Mouse (Mus musculus): ENCODE results near the gene Rundc3a. TPM values are rescaled to one million over a fixed set of nuclear protein-coding genes. Genes with fewer than 3 reads are reported as not detected.

Rundc3a gene
- polyA plus RNA-seq, 2 experiments, result 1.0 to 3.2 TPM

- DNase-seq (ENCODE audit: low spot score) (peak; percentile 61), ATAC-seq (ENCODE audit: low FRiP score, low read depth) (peak; percentile 47)
- peaks cover 9% of the 10 kb centered on the region; the same call in 1 of the 2 replicates for H3K27me3 ChIP-seq (ENCODE audit: control insufficient read depth, insufficient read depth, low read length)
- no peak for TF ChIP-seq POLR2A (IDR thresholded peaks at IDR 0.05; ENCODE audit: borderline replicate concordance, extremely low read depth, insufficient read depth, insufficient read length)
- peaks cover 36% of the 10 kb centered on the region for H3K36me3 ChIP-seq (ENCODE audit: control insufficient read depth, insufficient read depth, low read length)
- peak overlapping the region; percentile 85 for H3K4me3 ChIP-seq (replicated peaks; ENCODE audit: low read length)
- peak overlapping the region; percentile 61 for H3K27ac ChIP-seq (replicated peaks; ENCODE audit: low read depth, low read length)
- H3K4me1 ChIP-seq (ENCODE audit: control insufficient read depth, insufficient read depth, low read length), result peaks cover 26% of the 10 kb centered on the region
- no peaks in the 10 kb centered on the region for H3K9me3 ChIP-seq (ENCODE audit: control insufficient read depth, low read length)
- H3K9ac ChIP-seq (ENCODE audit: low read depth, low read length, severe bottlenecking), result 0 out of 2 replicates have a peak overlapping the region, but pooled peaks have one; percentile 97
- WGBS, result 17% methylated on average over 8 of the region's 10 CpGs
- peak overlapping the region; percentile 61 for H3K4me2 ChIP-seq (replicated peaks; ENCODE audit: low read depth, low read length, severe bottlenecking)
Observed at GRCm38 (mm10) chr11:102445264-102445890, 52.2 kb downstream of the Rundc3a start.

GRCm38 (mm10) chr11:102445891-102446361 is 52.7 kb downstream of the Rundc3a start:
- DNase-seq (ENCODE audit: low spot score) (peak; percentile 73), ATAC-seq (ENCODE audit: low FRiP score, low read depth) (no peak)
- Histone ChIP-seq H3K27ac (replicated peaks; ENCODE audit: low read depth, low read length) (peak overlapping the region; percentile 61), H3K4me1 (ENCODE audit: control insufficient read depth, insufficient read depth, low read length) (peaks cover 26% of the 10 kb centered on the region), H3K9ac (ENCODE audit: low read depth, low read length, severe bottlenecking) (peak overlapping the region; percentile 97), H3K36me3 (ENCODE audit: control insufficient read depth, insufficient read depth, low read length) (peaks cover 30% of the 10 kb centered on the region), H3K9me3 (ENCODE audit: control insufficient read depth, low read length) (no peaks in the 10 kb centered on the region), H3K27me3 (ENCODE audit: control insufficient read depth, insufficient read depth, low read length) (peaks cover 9% of the 10 kb centered on the region; the same call in 1 of the 2 replicates), H3K4me2 (replicated peaks; ENCODE audit: low read depth, low read length, severe bottlenecking) (peak overlapping the region; percentile 61), H3K4me3 (replicated peaks; ENCODE audit: low read length) (peak overlapping the region; percentile 85)
- WGBS, result 6% methylated on average over 7 of the region's 7 CpGs
- TF ChIP-seq POLR2A (IDR thresholded peaks at IDR 0.05; ENCODE audit: borderline replicate concordance, extremely low read depth, insufficient read depth, insufficient read length), result no peak

GRCm38 (mm10) chr11:102446581-102447461 is 53.6 kb downstream of the Rundc3a start:
- H3K36me3 ChIP-seq (ENCODE audit: control insufficient read depth, insufficient read depth, low read length), result peaks cover 21% of the 10 kb centered on the region
- ATAC-seq (ENCODE audit: low FRiP score, low read depth), result peak; percentile 30
- H3K4me2 ChIP-seq (replicated peaks; ENCODE audit: low read depth, low read length, severe bottlenecking), result peak overlapping the region; percentile 61
- H3K4me1 ChIP-seq (ENCODE audit: control insufficient read depth, insufficient read depth, low read length), result peaks cover 26% of the 10 kb centered on the region
- H3K27me3 ChIP-seq (ENCODE audit: control insufficient read depth, insufficient read depth, low read length), result peaks cover 9% of the 10 kb centered on the region; the same call in 1 of the 2 replicates
- TF ChIP-seq POLR2A (IDR thresholded peaks at IDR 0.05; ENCODE audit: borderline replicate concordance, extremely low read depth, insufficient read depth, insufficient read length), result no peak
- peak overlapping the region; percentile 97 for H3K9ac ChIP-seq (ENCODE audit: low read depth, low read length, severe bottlenecking)
- peak; percentile 35 for DNase-seq (ENCODE audit: low spot score)
- peak overlapping the region; percentile 89 for H3K27ac ChIP-seq (replicated peaks; ENCODE audit: low read depth, low read length)
- peak overlapping the region; percentile 85 for H3K4me3 ChIP-seq (replicated peaks; ENCODE audit: low read length)
- WGBS, result 2% methylated on average over 35 of the region's 49 CpGs
- H3K9me3 ChIP-seq (ENCODE audit: control insufficient read depth, low read length), result no peaks in the 10 kb centered on the region

GRCm38 (mm10) chr11:102447497-102447896 is 54.3 kb downstream of the Rundc3a start, which contains the start of gene Fam171a2:
Gene Fam171a2, minus strand, starts transcription at chr11:102447682.
- H3K4me1 ChIP-seq (ENCODE audit: control insufficient read depth, insufficient read depth, low read length), result peaks cover 26% of the 10 kb centered on the region
- peaks cover 9% of the 10 kb centered on the region; the same call in 1 of the 2 replicates for H3K27me3 ChIP-seq (ENCODE audit: control insufficient read depth, insufficient read depth, low read length)
- WGBS, result under 1% methylated on average over 22 of the region's 40 CpGs
- H3K4me3 ChIP-seq (replicated peaks; ENCODE audit: low read length), result peak within 1 kb of the TSS; percentile 85
- peak within 1 kb of the TSS; percentile 97 for H3K9ac ChIP-seq (ENCODE audit: low read depth, low read length, severe bottlenecking)
- H3K36me3 ChIP-seq (ENCODE audit: control insufficient read depth, insufficient read depth, low read length), result peaks cover 15% of the 10 kb centered on the region
- H3K27ac ChIP-seq (replicated peaks; ENCODE audit: low read depth, low read length), result peak within 1 kb of the TSS; percentile 89
- peak; percentile 63 for DNase-seq (ENCODE audit: low spot score)
- ATAC-seq (ENCODE audit: low FRiP score, low read depth), result peak; percentile 69
- peak; percentile 81; the same call in 1 of the 2 replicates for TF ChIP-seq POLR2A (IDR thresholded peaks at IDR 0.05; ENCODE audit: borderline replicate concordance, extremely low read depth, insufficient read depth, insufficient read length)
- H3K4me2 ChIP-seq (replicated peaks; ENCODE audit: low read depth, low read length, severe bottlenecking), result peak within 1 kb of the TSS; percentile 61
- H3K9me3 ChIP-seq (ENCODE audit: control insufficient read depth, low read length), result no peaks in the 10 kb centered on the region

GRCm38 (mm10) chr11:102448327-102448726 is 55.1 kb downstream of the Rundc3a start:
- 0 out of 2 replicates have a peak overlapping the region, but pooled peaks have one; percentile 85 for H3K4me3 ChIP-seq (replicated peaks; ENCODE audit: low read length)

More at GRCm38 (mm10) chr11:102448327-102448726, 55.1 kb downstream of the Rundc3a start:
- no peak for ATAC-seq (ENCODE audit: low FRiP score, low read depth)
- Histone ChIP-seq H3K36me3 (ENCODE audit: control insufficient read depth, insufficient read depth, low read length) (peaks cover 7% of the 10 kb centered on the region; the same call in 1 of the 2 replicates), H3K4me2 (replicated peaks; ENCODE audit: low read depth, low read length, severe bottlenecking) (no peak overlapping the region), H3K9me3 (ENCODE audit: control insufficient read depth, low read length) (no peaks in the 10 kb centered on the region), H3K27me3 (ENCODE audit: control insufficient read depth, insufficient read depth, low read length) (peaks cover 9% of the 10 kb centered on the region; the same call in 1 of the 2 replicates), H3K27ac (replicated peaks; ENCODE audit: low read depth, low read length) (no peak overlapping the region), H3K4me1 (ENCODE audit: control insufficient read depth, insufficient read depth, low read length) (peaks cover 26% of the 10 kb centered on the region), H3K9ac (ENCODE audit: low read depth, low read length, severe bottlenecking) (no peak overlapping the region)
- 13% methylated on average over 8 of the region's 8 CpGs for WGBS
- no peak for DNase-seq (ENCODE audit: low spot score)
- no peak for TF ChIP-seq POLR2A (IDR thresholded peaks at IDR 0.05; ENCODE audit: borderline replicate concordance, extremely low read depth, insufficient read depth, insufficient read length)

Measured in limb, embryonic 14.5 days (tissue).